Mouse (Mus musculus) forebrain, embryonic 10.5 days (tissue): ENCODE data around the gene Dennd4a. TPM values are rescaled to one million over a fixed set of nuclear protein-coding genes. Genes with fewer than 3 reads are reported as not detected.

Experiments
- DNase-seq: peaks from one replicate; pipeline ENCODE4 v3.0.0-alpha.2; 2017; ENCODE audit warnings: low spot score; ENCODE audit errors: extremely low spot score
- H3K27ac ChIP-seq: fragments of 300-500 bp; sonication (generic); 2 replicates; pipeline ENCODE4 v1.5.1; 2016; ENCODE audit warnings: mild to moderate bottlenecking
- H3K27me3 ChIP-seq: fragments of 300-500 bp; sonication (generic); 2 replicates; pipeline ENCODE4 v1.6.1; 2016; ENCODE audit warnings: mild to moderate bottlenecking; ENCODE audit not compliant: poor library complexity, severe bottlenecking
- H3K36me3 ChIP-seq: fragments of 300-500 bp; sonication (generic); replicated peaks from 2 replicates; pipeline ENCODE4 v1.6.1; 2016; ENCODE audit warnings: mild to moderate bottlenecking, moderate library complexity
- H3K4me1 ChIP-seq: fragments of 300-500 bp; sonication (generic); 2 replicates; pipeline ENCODE4 v1.6.1; 2016
- H3K4me3 ChIP-seq: fragments of 300-500 bp; sonication (generic); 2 replicates; pipeline ENCODE4 v1.5.1; 2016; ENCODE audit warnings: mild to moderate bottlenecking, moderate library complexity
- H3K9me3 ChIP-seq: fragments of 300-500 bp; sonication (generic); 2 replicates; pipeline ENCODE4 v1.6.1; 2016; ENCODE audit warnings: mild to moderate bottlenecking, moderate library complexity
- WGBS: fragments of 180-500 bp; shearing (Covaris S2); methylation state at CpG from one replicate; pipeline ENCODE4 v1.1.7; 2016; 5-methylcytosine and 5-hydroxymethylcytosine counted together
- polyA plus RNA-seq: library from polyadenylated mRNA; unstranded; fragments of >200 nt; fragmentation: Nextera tagmentation; extraction: Ambion mirVana; gene quantifications from 2 replicates; pipeline ENCODE4 v1.2.1, GENCODE M21; 2016

The Dennd4a gene
- polyA plus RNA-seq, result 8.8 and 10.2 TPM in 2 replicates

- Histone ChIP-seq H3K4me1 (peaks cover 23% of the 10 kb centered on the region), H3K27ac (peak within 1 kb of the TSS; percentile 91), H3K9me3 (no peaks in the 10 kb centered on the region), H3K36me3 (no peaks in the 10 kb centered on the region), H3K4me3 (peak within 1 kb of the TSS; percentile 86), H3K27me3 (no peaks in the 10 kb centered on the region)
- under 1% methylated on average over 51 of the region's 51 CpGs for WGBS
- DNase-seq, result peak; percentile 98
Measured at GRCm38 (mm10) chr9:64810822-64811537, at the start of gene Dennd4a. Gene Dennd4a, plus strand, starts transcription at chr9:64811340.

GRCm38 (mm10) chr9:64764824-64765223 is 46.3 kb upstream of the Dennd4a start:
- DNase-seq, result no peak
- no peaks in the 10 kb centered on the region for H3K27me3 ChIP-seq
- H3K27ac ChIP-seq, result no peak overlapping the region
- WGBS, result 86% methylated on average over 2 of the region's 2 CpGs
- H3K4me3 ChIP-seq, result no peak overlapping the region
- H3K4me1 ChIP-seq, result no peaks in the 10 kb centered on the region
- no peaks in the 10 kb centered on the region for H3K36me3 ChIP-seq
- no peaks in the 10 kb centered on the region for H3K9me3 ChIP-seq

GRCm38 (mm10) chr9:64766136-64766535 is 45.0 kb upstream of the Dennd4a start:
- Histone ChIP-seq H3K27me3 (no peaks in the 10 kb centered on the region), H3K9me3 (no peaks in the 10 kb centered on the region), H3K27ac (no peak overlapping the region), H3K4me1 (no peaks in the 10 kb centered on the region), H3K4me3 (no peak overlapping the region), H3K36me3 (no peaks in the 10 kb centered on the region)
- no peak for DNase-seq
- 83% methylated on average over 3 of the region's 3 CpGs for WGBS

GRCm38 (mm10) chr9:64767796-64768195 is 43.3 kb upstream of the Dennd4a start:
- WGBS, result 81% methylated on average over 1 of the region's 1 CpGs
- no peak for DNase-seq

GRCm38 (mm10) chr9:64769066-64769695 is 42.0 kb upstream of the Dennd4a start:
- Histone ChIP-seq H3K4me3 (no peak overlapping the region), H3K27me3 (no peaks in the 10 kb centered on the region), H3K4me1 (peaks cover 2% of the 10 kb centered on the region), H3K27ac (no peak overlapping the region), H3K36me3 (no peaks in the 10 kb centered on the region), H3K9me3 (no peaks in the 10 kb centered on the region)
- no peak for DNase-seq
- WGBS, result 56% methylated on average over 9 of the region's 9 CpGs

More at GRCm38 (mm10) chr9:64767796-64768195, 43.3 kb upstream of the Dennd4a start:
- Histone ChIP-seq H3K4me1 (no peaks in the 10 kb centered on the region), H3K36me3 (no peaks in the 10 kb centered on the region), H3K27ac (no peak overlapping the region), H3K27me3 (no peaks in the 10 kb centered on the region), H3K4me3 (no peak overlapping the region), H3K9me3 (no peaks in the 10 kb centered on the region)

- H3K9me3 ChIP-seq, result no peaks in the 10 kb centered on the region
- H3K27ac ChIP-seq, result no peak overlapping the region
- peaks cover 9% of the 10 kb centered on the region for H3K4me1 ChIP-seq
- 95% methylated on average over 6 of the region's 6 CpGs for WGBS
- H3K27me3 ChIP-seq, result no peaks in the 10 kb centered on the region
- no peak for DNase-seq
- H3K4me3 ChIP-seq, result no peak overlapping the region
- H3K36me3 ChIP-seq, result no peaks in the 10 kb centered on the region
Measured at GRCm38 (mm10) chr9:64769911-64770310, 41.2 kb upstream of the Dennd4a start.

- H3K4me3 ChIP-seq, result no peak overlapping the region
- no peaks in the 10 kb centered on the region for H3K27me3 ChIP-seq
- peaks cover 12% of the 10 kb centered on the region for H3K4me1 ChIP-seq
- no peaks in the 10 kb centered on the region for H3K9me3 ChIP-seq
- no peak overlapping the region for H3K27ac ChIP-seq
- no peak for DNase-seq
- WGBS, result 91% methylated on average over 5 of the region's 5 CpGs
- no peaks in the 10 kb centered on the region for H3K36me3 ChIP-seq
Measured at GRCm38 (mm10) chr9:64770411-64770849, 40.7 kb upstream of the Dennd4a start.

GRCm38 (mm10) chr9:64771236-64771635 is 39.9 kb upstream of the Dennd4a start:
- Histone ChIP-seq H3K4me1 (peaks cover 12% of the 10 kb centered on the region), H3K27me3 (no peaks in the 10 kb centered on the region), H3K9me3 (no peaks in the 10 kb centered on the region), H3K36me3 (no peaks in the 10 kb centered on the region), H3K4me3 (no peak overlapping the region), H3K27ac (no peak overlapping the region)
- DNase-seq, result no peak
- 82% methylated on average over 5 of the region's 5 CpGs for WGBS

- WGBS, result 86% methylated on average over 8 of the region's 8 CpGs
- Histone ChIP-seq H3K36me3 (no peaks in the 10 kb centered on the region), H3K27ac (no peak overlapping the region)
Measured at GRCm38 (mm10) chr9:64773254-64773653, 37.9 kb upstream of the Dennd4a start.

GRCm38 (mm10) chr9:64773936-64774335 is 37.2 kb upstream of the Dennd4a start:
- DNase-seq, result no peak
- no peaks in the 10 kb centered on the region for H3K27me3 ChIP-seq

More at GRCm38 (mm10) chr9:64773254-64773653, 37.9 kb upstream of the Dennd4a start:
- Histone ChIP-seq H3K4me1 (peaks cover 12% of the 10 kb centered on the region), H3K27me3 (no peaks in the 10 kb centered on the region), H3K4me3 (no peak overlapping the region), H3K9me3 (no peaks in the 10 kb centered on the region)
- DNase-seq, result no peak

GRCm38 (mm10) chr9:64774411-64774811 is 36.7 kb upstream of the Dennd4a start:
- DNase-seq, result no peak
- Histone ChIP-seq H3K27me3 (no peaks in the 10 kb centered on the region), H3K4me1 (peaks cover 12% of the 10 kb centered on the region), H3K9me3 (no peaks in the 10 kb centered on the region), H3K27ac (peak overlapping the region; percentile 65), H3K36me3 (no peaks in the 10 kb centered on the region), H3K4me3 (no peak overlapping the region)
- WGBS, result 42% methylated on average over 5 of the region's 5 CpGs

More at GRCm38 (mm10) chr9:64773936-64774335, 37.2 kb upstream of the Dennd4a start:
- H3K27ac ChIP-seq, result no peak overlapping the region
- no peaks in the 10 kb centered on the region for H3K9me3 ChIP-seq
- H3K36me3 ChIP-seq, result no peaks in the 10 kb centered on the region
- 65% methylated on average over 4 of the region's 4 CpGs for WGBS
- no peak overlapping the region for H3K4me3 ChIP-seq
- peaks cover 12% of the 10 kb centered on the region for H3K4me1 ChIP-seq

- H3K27ac ChIP-seq, result peak overlapping the region; percentile 65
- WGBS, result 92% methylated on average over 2 of the region's 2 CpGs
Measured at GRCm38 (mm10) chr9:64774883-64775282, 36.3 kb upstream of the Dennd4a start.

GRCm38 (mm10) chr9:64775491-64775890 is 35.6 kb upstream of the Dennd4a start:
- WGBS, result 90% methylated on average over 4 of the region's 4 CpGs
- peaks cover 12% of the 10 kb centered on the region for H3K4me1 ChIP-seq
- no peaks in the 10 kb centered on the region for H3K36me3 ChIP-seq
- no peaks in the 10 kb centered on the region for H3K9me3 ChIP-seq
- no peaks in the 10 kb centered on the region for H3K27me3 ChIP-seq
- H3K27ac ChIP-seq, result no peak overlapping the region
- H3K4me3 ChIP-seq, result no peak overlapping the region
- no peak for DNase-seq

More at GRCm38 (mm10) chr9:64774883-64775282, 36.3 kb upstream of the Dennd4a start:
- H3K9me3 ChIP-seq, result no peaks in the 10 kb centered on the region
- peaks cover 12% of the 10 kb centered on the region for H3K4me1 ChIP-seq
- no peak overlapping the region for H3K4me3 ChIP-seq
- no peaks in the 10 kb centered on the region for H3K27me3 ChIP-seq
- DNase-seq, result no peak
- no peaks in the 10 kb centered on the region for H3K36me3 ChIP-seq
